Mouse (Mus musculus) activated CD4-positive, CD25-positive, alpha-beta regulatory T cell (primary cell): ENCODE results near the gene Rpgrip1l. TPM values are rescaled to one million over a fixed set of nuclear protein-coding genes. Genes with fewer than 3 reads are reported as not detected.

ENCODE experiments used
- polyA plus RNA-seq, 2 experiments: library from polyadenylated mRNA; unstranded; fragments of 100-300 nt; shearing (Covaris generic); gene quantifications; one replicate each; pipeline ENCODE4 v1.2.1; 2017

The Rpgrip1l gene
- polyA plus RNA-seq: 1 to 10 TPM in 1 of 2 experiments, under 1 TPM in 1; 0.64 to 3.5 TPM

DNA sequence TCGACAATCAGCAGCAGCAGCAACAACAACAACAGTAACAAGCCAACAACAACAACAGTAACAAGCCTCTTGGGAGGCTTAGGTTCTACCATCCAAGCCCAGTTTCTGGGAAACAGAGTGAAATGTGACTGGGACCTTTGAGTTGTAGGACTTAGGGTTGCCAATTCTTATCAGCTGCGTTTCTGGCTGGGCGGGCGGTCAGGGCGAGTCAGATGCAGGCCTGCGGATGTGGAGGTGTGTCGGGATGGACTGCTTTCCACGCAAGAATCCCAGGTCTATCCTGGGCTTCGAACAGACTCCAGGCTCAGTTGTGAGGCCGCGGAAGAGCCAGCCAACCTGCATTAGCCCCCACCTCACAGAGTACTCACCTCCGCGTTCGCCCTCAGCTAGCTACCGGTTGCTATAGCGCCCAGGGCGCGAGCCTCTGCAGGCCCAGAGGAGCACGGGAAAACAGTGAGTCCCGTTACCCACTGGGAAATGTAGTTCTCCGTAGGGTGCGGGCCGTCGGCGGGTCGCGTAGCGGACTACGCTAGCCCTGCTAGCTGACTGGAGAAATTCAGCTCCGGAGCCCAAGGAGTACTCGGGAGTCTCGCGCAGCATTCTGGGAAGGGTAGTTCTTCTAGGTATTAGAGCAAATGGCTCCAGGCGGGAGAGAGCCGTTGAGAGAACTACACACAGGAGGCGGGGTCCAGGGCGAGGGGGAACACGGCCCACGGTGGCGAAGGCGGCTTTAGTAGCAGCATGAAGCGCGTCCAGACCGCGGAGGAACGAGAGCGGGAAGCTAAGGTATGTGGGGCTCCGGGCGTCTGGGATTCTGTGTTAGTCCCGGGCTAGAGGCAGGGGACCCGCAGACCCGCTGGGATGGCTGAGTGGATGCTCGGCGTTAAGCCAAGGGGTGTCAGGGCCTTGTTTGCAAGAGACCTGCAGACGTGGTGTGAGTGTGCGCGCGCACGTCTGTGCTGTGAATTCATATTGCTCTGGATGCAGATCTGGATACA is at the start of gene Rpgrip1l, which contains the start of gene Fto:
TSS of gene Rpgrip1l (minus strand) at position 428 of the 998 bp plus-strand sequence.
TSS of gene Fto (plus strand) at position 691 of the 998 bp plus-strand sequence.

GRCm38 (mm10) chr8:91199876-91200275 is 113.2 kb downstream of the Rpgrip1l start, which contains the start of gene Aktip:
Gene Aktip (minus strand): TSS chr8:91199976.

Other genes with a start within 250 kb of the Rpgrip1l start
- gene Rbl2, start 243.2 kb downstream of the Rpgrip1l start, polyA plus RNA-seq: 100 to 1,000 TPM in 1 of 2 experiments, 10 to 100 TPM in 1; 88.8 to 150 TPM
- 10 to 100 TPM; 21.9 to 24.3 TPM for gene Aktip, start 113.3 kb downstream of the Rpgrip1l start, polyA plus RNA-seq
- gene Fto, start 263 bp upstream of the Rpgrip1l start, polyA plus RNA-seq: 10 to 100 TPM; 37.9 to 48.1 TPM